Mouse (Mus musculus) G1E-ER4 (cell line): ENCODE results near the gene Ush2a. TPM values are rescaled to one million over a fixed set of nuclear protein-coding genes. Genes with fewer than 3 reads are reported as not detected.

ENCODE experiments used
- GATA1 ChIP-seq: IDR thresholded peaks from one replicate; pipeline ENCODE4 v1.8.0; 2012; ENCODE audit warnings: low read length, inconsistent platforms
- polyA plus RNA-seq: library from polyadenylated mRNA; stranded (reverse); fragments of >175 nt; gene quantifications from 2 replicates; pipeline ENCODE4 v1.2.3, GENCODE M21; 2012

Ush2a gene
- polyA plus RNA-seq, 1 experiment = not detected

- no peak for TF ChIP-seq GATA1
Observed at GRCm38 (mm10) chr1:188668513-188668912, 406.7 kb downstream of the Ush2a start.

- TF ChIP-seq GATA1 = no peak
Observed at GRCm38 (mm10) chr1:188672871-188673270, 411.0 kb downstream of the Ush2a start.

GRCm38 (mm10) chr1:188674640-188675510, 413.1 kb downstream of the Ush2a start:
- TF ChIP-seq GATA1 = no peak

GRCm38 (mm10) chr1:188675511-188675863, 413.7 kb downstream of the Ush2a start:
- no peak for TF ChIP-seq GATA1

GRCm38 (mm10) chr1:188678189-188678588, 416.4 kb downstream of the Ush2a start:
- no peak for TF ChIP-seq GATA1

- no peak for TF ChIP-seq GATA1
Observed at GRCm38 (mm10) chr1:188686362-188686761, 424.5 kb downstream of the Ush2a start.

GRCm38 (mm10) chr1:188696295-188696694, 434.5 kb downstream of the Ush2a start:
- TF ChIP-seq GATA1 = no peak

GRCm38 (mm10) chr1:188708176-188708575, 446.4 kb downstream of the Ush2a start:
- no peak for TF ChIP-seq GATA1

GRCm38 (mm10) chr1:188708694-188709093, 446.9 kb downstream of the Ush2a start:
- TF ChIP-seq GATA1 = no peak

GRCm38 (mm10) chr1:188714131-188714530, 452.3 kb downstream of the Ush2a start:
- TF ChIP-seq GATA1 = no peak

GRCm38 (mm10) chr1:188714941-188715340, 453.1 kb downstream of the Ush2a start:
- no peak for TF ChIP-seq GATA1

GRCm38 (mm10) chr1:188716886-188717285, 455.1 kb downstream of the Ush2a start:
- TF ChIP-seq GATA1 = no peak

GRCm38 (mm10) chr1:188725122-188725995, 463.5 kb downstream of the Ush2a start:
- no peak for TF ChIP-seq GATA1

- no peak for TF ChIP-seq GATA1
Observed at GRCm38 (mm10) chr1:188726937-188727336, 465.1 kb downstream of the Ush2a start.

- no peak for TF ChIP-seq GATA1
Observed at GRCm38 (mm10) chr1:188728625-188729024, 466.8 kb downstream of the Ush2a start.

GRCm38 (mm10) chr1:188729179-188729578, 467.4 kb downstream of the Ush2a start:
- no peak for TF ChIP-seq GATA1

GRCm38 (mm10) chr1:188734741-188735266, 473.0 kb downstream of the Ush2a start:
- no peak for TF ChIP-seq GATA1
